Mouse (Mus musculus): Measurements from ENCODE around the gene Cttn.

DNA sequence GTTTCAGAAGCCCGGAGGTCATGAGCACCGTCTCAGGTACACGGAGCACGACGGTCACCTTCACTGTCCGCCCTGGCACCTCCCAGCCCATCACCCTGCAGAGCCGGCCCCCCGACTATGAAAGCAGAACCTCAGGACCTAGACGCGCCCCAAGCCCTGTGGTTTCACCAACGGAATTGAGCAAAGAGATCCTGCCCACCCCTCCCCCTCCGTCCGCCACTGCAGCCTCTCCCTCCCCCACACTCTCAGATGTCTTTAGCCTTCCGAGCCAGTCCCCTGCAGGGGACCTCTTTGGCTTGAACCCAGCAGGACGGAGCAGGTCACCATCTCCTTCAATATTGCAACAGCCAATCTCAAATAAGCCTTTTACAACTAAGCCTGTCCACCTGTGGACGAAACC lies 50.3 kb downstream of the Cttn start:
- no peak for TF ChIP-seq CTCF (conservative IDR thresholded peaks at IDR 0.05; ENCODE audit: insufficient read depth, insufficient read length, low read depth, low read length)
- no peak for TF ChIP-seq POLR2A (IDR thresholded peaks at IDR 0.05; ENCODE audit: low read depth, low read length)
